Mouse (Mus musculus): ENCODE data around the gene Klhdc10.

Gene Klhdc10

GRCm38 (mm10) chr6:30471706-30472105 lies 70.0 kb downstream of the Klhdc10 start:
- no peak for DNase-seq

- no peak for DNase-seq
Observed at GRCm38 (mm10) chr6:30476025-30476765, 74.5 kb downstream of the Klhdc10 start.

GRCm38 (mm10) chr6:30477210-30477714 lies 75.6 kb downstream of the Klhdc10 start:
- DNase-seq = no peak

GRCm38 (mm10) chr6:30477784-30478183 lies 76.1 kb downstream of the Klhdc10 start:
- no peak for DNase-seq

GRCm38 (mm10) chr6:30479418-30479817 lies 77.8 kb downstream of the Klhdc10 start:
- no peak for DNase-seq

GRCm38 (mm10) chr6:30482908-30483307 lies 81.2 kb downstream of the Klhdc10 start:
- no peak for DNase-seq

GRCm38 (mm10) chr6:30486504-30486903 lies 84.8 kb downstream of the Klhdc10 start:
- DNase-seq = no peak

- no peak for DNase-seq
Observed at GRCm38 (mm10) chr6:30499049-30499448, 97.4 kb downstream of the Klhdc10 start.

Measured in right cerebral cortex, postnatal 4 days (tissue).